Mouse (Mus musculus) adrenal gland (tissue): ENCODE measurements at regions not wholly inside any gene's neighbourhood (a gene's known extent, or its start where the extent isn't known, plus 50 kb on each side); places are given as distances from the start of the nearest gene placed in this dataset.
"Not testable (repeated sequence)": the region's sequence is repeated elsewhere in the genome, so short reads cannot be mapped to it uniquely, and the experiment has no call there.

Experiments
- intact Hi-C: fragments of 180-260 bp; cut with DNase I; formaldehyde crosslinking; loops from one replicate; pipeline ENCODE4 v1.15.1; 2025

- intact Hi-C loops, result no loop called here
These were observed 94.9 kb downstream of the Plppr4 start for GRCm38 (mm10) chr3:117265790-117266189.

- intact Hi-C loops, result no loop called here
These were observed 112.8 kb downstream of the Plppr4 start for GRCm38 (mm10) chr3:117247833-117248232.

GRCm38 (mm10) chr3:117241810-117242209 is 118.9 kb downstream of the Plppr4 start:
- intact Hi-C loops, result no loop called here

DNA sequence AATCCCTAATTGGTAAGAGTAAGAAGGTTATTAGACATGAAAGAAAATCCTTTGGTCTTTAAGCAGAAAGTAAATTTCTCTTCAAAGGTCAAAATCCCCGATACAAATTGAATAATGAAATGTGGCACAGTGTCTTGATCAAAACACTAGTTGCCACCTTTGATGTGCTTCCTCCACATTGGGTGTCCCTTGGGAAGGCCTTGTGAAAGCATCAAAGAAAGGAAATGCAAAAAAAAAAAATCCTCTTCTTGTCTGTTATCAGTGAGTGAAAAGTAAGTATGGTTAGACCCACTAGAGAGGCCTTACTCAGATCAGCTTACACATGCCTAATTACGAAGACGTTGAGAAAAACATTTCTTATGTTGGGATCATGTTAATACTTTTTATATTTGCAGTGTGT is 134.1 kb downstream of the Plppr4 start:
- intact Hi-C loops, result no loop called here

- intact Hi-C loops, result no loop called here
These were observed 135.6 kb downstream of the Plppr4 start for GRCm38 (mm10) chr3:117225041-117225440.

- intact Hi-C loops, result no loop called here
These were observed 142.7 kb downstream of the Plppr4 start for GRCm38 (mm10) chr3:117217952-117218351.

GRCm38 (mm10) chr3:117191903-117192302 is 168.8 kb downstream of the Plppr4 start:
- intact Hi-C loops, result no loop called here

DNA sequence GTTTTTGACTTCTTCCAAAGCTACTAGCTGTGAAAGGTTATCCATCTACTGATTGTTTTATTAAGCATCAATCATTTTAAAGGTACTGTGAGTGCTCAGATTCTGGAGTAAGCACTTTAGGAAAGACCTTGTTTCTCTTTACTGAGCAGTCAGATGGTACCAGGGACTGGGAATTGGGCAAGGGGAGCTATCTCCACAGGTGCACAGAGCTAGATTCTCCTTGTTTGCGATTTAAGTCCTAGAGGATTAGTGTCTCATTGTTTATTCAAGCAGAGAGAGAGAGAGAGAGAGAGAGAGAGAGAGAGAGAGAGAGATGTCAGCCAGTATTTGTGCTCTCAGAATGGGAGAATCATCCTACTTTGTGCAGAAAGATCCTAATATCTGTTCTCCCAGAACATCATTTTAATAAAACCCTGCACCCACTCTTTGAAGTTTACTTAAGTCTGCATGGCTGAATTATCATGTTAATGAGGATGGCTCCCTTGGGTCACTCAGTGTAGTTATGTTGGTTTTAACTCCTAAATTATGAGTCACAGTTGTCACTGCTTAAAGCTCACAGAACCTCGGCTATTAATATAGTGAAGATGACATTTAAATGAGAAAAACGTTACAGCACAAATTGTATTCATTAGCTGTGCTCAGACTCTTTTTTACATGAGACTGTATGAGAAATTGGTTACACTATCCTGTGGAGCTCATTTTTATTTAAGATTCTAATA is 171.7 kb downstream of the Plppr4 start:
- intact Hi-C loops, result no loop called here

DNA sequence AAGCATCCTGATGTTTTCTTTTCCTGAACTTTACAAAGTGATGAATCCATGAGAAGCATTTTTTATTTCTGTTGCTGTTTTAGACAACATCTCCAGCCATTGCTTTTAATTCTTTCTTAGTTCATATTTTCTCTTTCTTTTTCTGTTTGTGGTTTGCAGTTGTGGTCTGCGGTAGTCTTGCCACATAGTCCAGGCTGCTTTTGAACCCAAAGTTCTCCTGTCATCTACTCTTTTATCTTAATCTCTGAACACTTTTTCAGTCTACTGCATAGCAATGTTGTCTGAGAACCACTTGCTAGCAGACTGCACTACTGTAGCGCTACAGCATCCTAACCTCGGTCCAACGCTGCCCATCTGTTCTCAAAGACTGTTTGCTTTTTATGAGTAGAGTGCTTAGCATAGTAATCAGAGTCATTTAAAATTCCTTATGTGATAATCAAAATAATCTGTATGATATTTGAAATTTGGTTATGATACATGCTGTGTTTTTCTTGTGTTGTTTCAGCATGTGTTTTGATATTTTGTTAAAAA is 177.0 kb downstream of the Plppr4 start:
- intact Hi-C loops, result no loop called here

DNA sequence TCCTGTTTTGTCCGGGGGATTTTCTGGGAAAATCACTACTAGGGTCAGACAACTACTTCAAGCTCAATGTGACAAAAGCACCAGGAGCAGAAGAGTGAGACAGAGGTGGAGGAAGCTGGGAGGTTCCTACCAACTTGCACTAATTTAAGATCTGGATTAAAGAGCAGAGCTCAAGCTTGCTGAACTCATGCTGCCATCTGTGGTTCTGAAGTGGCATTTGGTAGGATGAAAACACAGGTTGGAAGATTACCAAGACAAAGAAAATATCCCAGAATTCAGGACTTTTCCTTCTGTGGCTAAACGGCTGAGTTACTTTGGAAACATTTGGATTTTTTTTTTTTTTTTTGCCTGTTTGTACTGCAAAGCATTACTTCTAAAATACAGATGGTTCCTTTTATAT is 190.9 kb downstream of the Plppr4 start:
- intact Hi-C loops, result no loop called here

DNA sequence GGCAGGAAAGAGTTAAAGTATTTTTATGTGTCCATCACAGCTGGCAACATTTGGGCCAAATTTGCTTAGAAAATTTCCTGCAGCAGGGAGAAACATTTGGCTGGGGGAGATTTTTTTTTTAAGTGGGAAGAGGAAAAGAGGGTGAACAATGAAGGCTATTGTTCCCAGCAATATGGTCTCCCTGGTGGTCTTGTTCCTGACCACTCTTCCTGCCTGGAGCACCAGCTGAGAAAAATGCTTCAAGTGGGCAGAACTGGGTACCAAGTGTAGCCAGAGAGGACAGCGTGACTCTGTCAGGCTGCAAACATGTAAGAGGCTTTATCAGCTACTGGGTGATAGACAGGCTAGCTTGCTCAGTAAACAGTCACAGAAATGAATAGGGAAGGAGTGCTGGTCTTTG is 194.3 kb upstream of the Palmd start:
- intact Hi-C loops, result no loop called here

GRCm38 (mm10) chr3:117160689-117161088 is 191.9 kb upstream of the Palmd start:
- intact Hi-C loops, result not testable (repeated sequence)

- intact Hi-C loops, result no loop called here
These were observed 186.5 kb upstream of the Palmd start for GRCm38 (mm10) chr3:117155274-117155673.

- intact Hi-C loops, result loop anchor here (5.0 kb wide), 1 partner anchor 284 kb away; no protein-coding TSS in a partner anchor
These were observed 184.3 kb upstream of the Palmd start for GRCm38 (mm10) chr3:117153011-117153473.

- intact Hi-C loops, result loop anchor here (5.0 kb wide), 1 partner anchor 285 kb away; no protein-coding TSS in a partner anchor
These were observed 183.6 kb upstream of the Palmd start for GRCm38 (mm10) chr3:117152414-117152813.

DNA sequence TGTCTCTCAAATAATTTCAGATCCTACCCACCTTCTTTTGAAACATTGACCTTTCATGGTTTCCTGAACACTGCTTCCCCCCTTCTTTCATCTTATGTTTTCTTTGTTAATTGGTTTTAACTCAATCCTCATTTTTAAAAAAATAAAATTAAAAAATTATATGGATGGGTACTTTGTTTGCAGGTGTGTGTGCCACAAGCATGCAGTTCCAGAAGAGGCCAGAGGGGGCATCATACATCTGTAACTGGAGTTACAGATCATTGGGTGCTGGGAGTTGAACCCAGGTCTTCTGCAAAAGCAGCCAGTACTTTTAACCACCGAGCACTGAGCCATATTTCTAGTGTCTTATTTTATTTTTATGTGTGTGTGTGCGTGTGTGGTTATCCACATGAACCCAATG is 178.6 kb upstream of the Palmd start:
- intact Hi-C loops, result no loop called here

GRCm38 (mm10) chr3:117139835-117140234 is 171.0 kb upstream of the Palmd start:
- intact Hi-C loops, result no loop called here

DNA sequence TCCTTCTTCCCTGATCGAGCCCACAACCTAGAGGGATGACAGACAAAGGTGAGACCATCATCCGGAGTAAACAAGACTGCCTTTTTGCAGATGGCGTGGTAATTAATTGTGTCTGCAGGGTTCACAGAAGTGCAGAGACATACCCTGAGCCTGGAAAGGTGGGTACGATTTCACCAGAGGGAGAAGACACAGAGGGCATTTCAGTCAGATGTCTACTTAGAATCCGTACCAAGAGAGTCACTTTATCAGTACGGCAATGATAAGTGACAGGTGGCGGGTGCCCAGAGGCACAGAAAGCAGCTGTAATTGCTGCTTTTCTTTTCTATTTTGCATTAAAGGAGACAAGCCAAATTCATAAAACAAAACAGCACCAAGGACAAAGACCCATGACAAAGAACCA is 169.9 kb upstream of the Palmd start:
- intact Hi-C loops, result no loop called here

DNA sequence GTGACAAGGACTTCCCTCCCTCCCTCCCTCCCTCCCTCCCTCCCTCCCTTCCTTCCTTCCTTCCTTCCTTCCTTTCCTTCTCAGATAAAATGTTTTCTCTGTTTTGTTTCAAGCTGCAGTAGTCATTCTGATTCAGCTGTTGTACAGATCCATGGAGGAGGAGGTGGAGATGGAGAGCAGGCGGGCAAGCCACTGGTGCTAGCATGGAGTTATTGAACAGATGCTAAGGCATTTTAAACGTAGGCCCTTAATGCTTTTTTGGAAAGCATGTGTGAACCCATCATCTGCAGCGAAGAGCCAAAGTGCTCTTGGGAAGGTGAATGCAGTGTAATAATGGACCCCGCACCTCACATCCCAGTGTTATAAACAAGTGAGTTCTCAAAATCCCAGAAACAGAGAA is 164.1 kb upstream of the Palmd start:
- intact Hi-C loops, result no loop called here

DNA sequence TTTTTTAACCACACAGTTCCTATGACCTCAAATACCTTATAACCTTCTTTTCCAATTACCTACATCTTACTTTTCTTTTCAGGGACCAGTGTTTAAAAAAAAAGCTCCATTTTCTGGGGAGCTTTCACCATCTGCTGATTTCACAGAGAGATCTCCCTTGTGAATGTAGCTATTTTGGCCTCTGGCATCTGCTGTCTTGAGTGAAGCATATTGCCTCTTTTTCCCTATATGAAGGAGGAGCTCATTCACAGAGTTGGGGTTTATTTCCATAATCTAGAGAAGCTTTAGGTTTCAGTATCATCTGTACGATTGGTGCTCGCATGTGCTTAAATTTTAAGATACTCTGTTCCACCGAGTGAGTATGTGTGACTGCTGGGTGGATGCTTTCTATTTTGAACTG is 153.4 kb upstream of the Palmd start:
- intact Hi-C loops, result no loop called here

DNA sequence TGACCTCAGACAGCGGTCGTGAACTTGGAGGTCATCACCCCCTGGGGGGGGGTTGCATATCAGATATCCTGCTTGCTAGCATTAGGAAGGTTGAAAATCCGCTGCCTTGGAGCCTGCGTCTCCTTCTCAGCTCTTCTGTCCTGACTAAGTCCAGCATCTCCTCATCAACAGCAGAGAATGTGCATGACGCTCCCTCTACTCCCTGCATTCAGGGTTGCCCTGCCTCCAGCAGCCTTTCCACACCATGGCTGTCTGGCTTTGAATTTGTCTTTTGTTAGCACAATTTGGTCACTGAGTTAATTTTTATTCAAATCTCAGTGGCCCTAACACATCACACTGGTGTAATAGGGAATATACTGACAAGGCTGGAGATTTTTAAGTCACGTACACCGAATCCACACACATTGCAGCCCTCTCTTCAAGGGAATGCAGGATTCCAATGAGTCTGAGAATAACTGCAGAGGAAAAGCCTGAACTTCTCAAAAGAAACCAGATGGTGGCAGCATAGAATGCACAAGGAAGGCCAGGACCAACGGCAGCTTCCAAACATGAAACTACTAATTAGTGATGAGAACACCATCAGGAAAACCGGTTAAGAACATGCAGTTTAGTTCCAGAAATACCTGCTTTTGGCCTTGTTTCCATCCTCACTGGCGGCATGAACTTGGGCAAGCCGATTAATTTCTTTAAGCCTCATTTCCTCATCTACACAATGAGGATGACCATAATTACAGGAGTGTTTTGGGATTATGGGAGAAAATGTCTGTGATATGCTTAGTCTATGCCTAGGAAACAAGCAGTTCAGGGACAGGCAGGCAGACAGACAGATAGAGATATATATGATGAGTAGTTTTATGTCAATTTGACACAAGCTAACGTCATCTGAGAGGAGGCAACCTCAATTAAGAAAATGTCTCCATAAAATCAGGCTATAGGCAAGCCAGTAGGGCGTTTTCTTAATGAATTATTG is 151.6 kb upstream of the Palmd start:
- intact Hi-C loops, result loop anchor here (2.0 kb wide), 1 partner anchor 318 kb away; no protein-coding TSS in a partner anchor

- intact Hi-C loops, result loop anchor here (5.0 kb wide), 1 partner anchor 212 kb away; no protein-coding TSS in a partner anchor
These were observed 150.8 kb upstream of the Palmd start for GRCm38 (mm10) chr3:117119576-117119975.
